27 mouse cellular contexts compared by ENCODE assay signal in the genomic region with DNA sequence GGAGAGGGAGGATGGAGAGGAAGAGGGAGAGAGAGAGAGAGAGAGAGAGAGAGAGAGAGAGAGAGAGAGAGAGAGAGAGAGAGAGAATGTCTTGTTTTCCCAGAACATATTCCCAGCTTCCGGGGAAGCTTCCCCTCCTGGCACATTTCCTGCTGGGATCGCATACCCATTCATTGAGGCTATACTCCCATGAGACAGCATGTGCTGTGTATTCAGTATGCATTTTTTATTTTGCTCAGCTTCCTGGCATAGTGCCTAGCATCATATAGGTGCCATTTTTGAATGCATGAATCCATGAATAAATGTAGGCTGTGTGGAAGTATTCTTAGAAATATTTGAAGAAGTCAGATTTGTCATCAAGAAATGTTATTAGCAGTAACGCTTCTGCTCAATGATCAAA. TPM values are rescaled to one million over a fixed set of nuclear protein-coding genes. Genes with fewer than 3 reads are reported as not detected.
DNase-seq lines count a peak whose midpoint lies in the region; ATAC-seq and TF ChIP-seq lines count a peak whose summit lies in the region.
"Had no signal": no experiment of that assay in that cellular context is flagged by ENCODE, and none has a peak within 500 bp of the region (broad histone marks: within the 10 kb centered on the region; RNA-seq: fewer than 3 reads in every experiment).

No protein-coding gene starts in this region.

- H3K9ac ChIP-seq in embryonic facial prominence, embryonic 14.5 days (ENCODE audit: low read depth, low read length): no peak overlapping the region
- no peak overlapping the region for H3K9ac ChIP-seq in forebrain, postnatal 0 days
- no peak overlapping the region for H3K9ac ChIP-seq in forebrain, embryonic 13.5 days
- H3K9ac ChIP-seq in midbrain, embryonic 14.5 days (replicated peaks; ENCODE audit: low read length): no peak overlapping the region
- no peak overlapping the region for H3K9ac ChIP-seq in kidney, embryonic 15.5 days
- H3K9ac ChIP-seq: embryonic facial prominence, embryonic 15.5 days; hindbrain, embryonic 12.5 days; intestine, embryonic 15.5 days had no signal

- no peak for ATAC-seq in embryonic facial prominence, embryonic 14.5 days (ENCODE audit: low read depth)
- no peak for ATAC-seq in forebrain, postnatal 0 days
- no peak for ATAC-seq in forebrain, embryonic 13.5 days
- ATAC-seq in midbrain, embryonic 14.5 days (ENCODE audit: low FRiP score, low TSS enrichment): no peak
- no peak for ATAC-seq in kidney, embryonic 15.5 days (replicated peaks; ENCODE audit: low FRiP score)
- ATAC-seq: CD4-positive, CD25-positive, alpha-beta regulatory T cell, adult 4 months; intestine, embryonic 15.5 days had no signal

- peak; percentile 5 for DNase-seq in embryonic facial prominence, embryonic 14.5 days (ENCODE audit: low spot score)
- no peak for DNase-seq in embryonic facial prominence, embryonic 10.5 days (ENCODE audit: low spot score)
- peak; percentile 42 for DNase-seq in forebrain, postnatal 0 days
- DNase-seq in midbrain, embryonic 14.5 days: peak; percentile 19
- DNase-seq in midbrain, embryonic 10.5 days (ENCODE audit: low spot score): no peak
- DNase-seq: adrenal gland, postnatal 10 days; B cell, adult 2 months; cerebellum, adult 18-20 months; cerebellum, adult 9-11 months; cerebellum, postnatal 36 days; gastrocnemius, postnatal 10 days; heart, adult 18-20 months; heart, postnatal 10 days; heart, postnatal 4 days; kidney, adult 18-20 months had no signal

- no peak overlapping the region for H3K4me2 ChIP-seq in embryonic facial prominence, embryonic 14.5 days (ENCODE audit: low read depth, low read length)
- no peak overlapping the region for H3K4me2 ChIP-seq in forebrain, postnatal 0 days (ENCODE audit: low read depth)
- no peak overlapping the region for H3K4me2 ChIP-seq in forebrain, embryonic 13.5 days
- H3K4me2 ChIP-seq in midbrain, embryonic 14.5 days (ENCODE audit: low read length): no peak overlapping the region
- H3K4me2 ChIP-seq in kidney, embryonic 15.5 days: no peak overlapping the region
- H3K4me2 ChIP-seq: embryonic facial prominence, embryonic 15.5 days; hindbrain, embryonic 12.5 days; intestine, embryonic 15.5 days had no signal

- WGBS in embryonic facial prominence, embryonic 14.5 days: 70% methylated on average over 3 of the region's 3 CpGs
- WGBS in embryonic facial prominence, embryonic 10.5 days: 76% methylated on average over 3 of the region's 3 CpGs
- WGBS in forebrain, postnatal 0 days: 50% methylated on average over 3 of the region's 3 CpGs
- 83% methylated on average over 3 of the region's 3 CpGs for WGBS in forebrain, embryonic 13.5 days
- WGBS in midbrain, embryonic 14.5 days: 79% methylated on average over 3 of the region's 3 CpGs
- 94% methylated on average over 3 of the region's 3 CpGs for WGBS in midbrain, embryonic 10.5 days
- 87% methylated on average over 3 of the region's 3 CpGs for WGBS in kidney, embryonic 15.5 days

- no peaks in the 10 kb centered on the region for H3K27me3 ChIP-seq in embryonic facial prominence, embryonic 14.5 days (replicated peaks; ENCODE audit: control insufficient read depth, insufficient read depth, low read length)
- H3K27me3 ChIP-seq in embryonic facial prominence, embryonic 10.5 days (replicated peaks; ENCODE audit: low read depth, poor library complexity, severe bottlenecking): no peaks in the 10 kb centered on the region
- H3K27me3 ChIP-seq in forebrain, postnatal 0 days (ENCODE audit: insufficient read depth, low read length): no peaks in the 10 kb centered on the region
- no peaks in the 10 kb centered on the region for H3K27me3 ChIP-seq in forebrain, embryonic 13.5 days
- no peaks in the 10 kb centered on the region for H3K27me3 ChIP-seq in midbrain, embryonic 14.5 days (ENCODE audit: control insufficient read depth, insufficient read depth, low read length)
- no peaks in the 10 kb centered on the region for H3K27me3 ChIP-seq in midbrain, embryonic 10.5 days (ENCODE audit: low read depth, poor library complexity, severe bottlenecking)
- H3K27me3 ChIP-seq in kidney, embryonic 15.5 days: no peaks in the 10 kb centered on the region
- H3K27me3 ChIP-seq: embryonic facial prominence, embryonic 15.5 days; hindbrain, embryonic 12.5 days; intestine, embryonic 15.5 days had no signal

- H3K4me1 ChIP-seq in embryonic facial prominence, embryonic 14.5 days (ENCODE audit: control insufficient read depth, insufficient read depth, low read length): no peaks in the 10 kb centered on the region
- H3K4me1 ChIP-seq in embryonic facial prominence, embryonic 10.5 days: no peaks in the 10 kb centered on the region
- no peaks in the 10 kb centered on the region for H3K4me1 ChIP-seq in forebrain, postnatal 0 days (ENCODE audit: insufficient read depth)
- H3K4me1 ChIP-seq in forebrain, embryonic 13.5 days: no peaks in the 10 kb centered on the region
- no peaks in the 10 kb centered on the region for H3K4me1 ChIP-seq in midbrain, embryonic 14.5 days (ENCODE audit: control insufficient read depth, insufficient read depth, low read length)
- no peaks in the 10 kb centered on the region for H3K4me1 ChIP-seq in midbrain, embryonic 10.5 days
- H3K4me1 ChIP-seq in kidney, embryonic 15.5 days: no peaks in the 10 kb centered on the region
- H3K4me1 ChIP-seq: embryonic facial prominence, embryonic 15.5 days; heart, embryonic 10.5 days; hindbrain, embryonic 12.5 days; intestine, embryonic 15.5 days had no signal

- H3K9me3 ChIP-seq in embryonic facial prominence, embryonic 14.5 days (ENCODE audit: control insufficient read depth, low read length): no peaks in the 10 kb centered on the region
- no peaks in the 10 kb centered on the region for H3K9me3 ChIP-seq in embryonic facial prominence, embryonic 10.5 days
- no peaks in the 10 kb centered on the region for H3K9me3 ChIP-seq in forebrain, postnatal 0 days (ENCODE audit: low read length)
- H3K9me3 ChIP-seq in forebrain, embryonic 13.5 days (replicated peaks): no peaks in the 10 kb centered on the region
- no peaks in the 10 kb centered on the region for H3K9me3 ChIP-seq in midbrain, embryonic 14.5 days (ENCODE audit: control insufficient read depth, low read length)
- H3K9me3 ChIP-seq in midbrain, embryonic 10.5 days (replicated peaks): no peaks in the 10 kb centered on the region
- no peaks in the 10 kb centered on the region for H3K9me3 ChIP-seq in kidney, embryonic 15.5 days (replicated peaks)
- H3K9me3 ChIP-seq: embryonic facial prominence, embryonic 15.5 days; G1E; heart, embryonic 10.5 days; hindbrain, embryonic 12.5 days; intestine, embryonic 15.5 days had no signal

- H3K27ac ChIP-seq in embryonic facial prominence, embryonic 14.5 days (replicated peaks; ENCODE audit: low read depth, low read length): no peak overlapping the region
- no peak overlapping the region for H3K27ac ChIP-seq in embryonic facial prominence, embryonic 10.5 days (replicated peaks)
- H3K27ac ChIP-seq in forebrain, postnatal 0 days (ENCODE audit: low read depth, low read length): no peak overlapping the region
- H3K27ac ChIP-seq in forebrain, embryonic 13.5 days: no peak overlapping the region
- H3K27ac ChIP-seq in midbrain, embryonic 14.5 days (replicated peaks; ENCODE audit: low read depth, low read length): no peak overlapping the region
- H3K27ac ChIP-seq in midbrain, embryonic 10.5 days (replicated peaks): no peak overlapping the region
- no peak overlapping the region for H3K27ac ChIP-seq in kidney, embryonic 15.5 days
- H3K27ac ChIP-seq: embryonic facial prominence, embryonic 15.5 days; heart, embryonic 10.5 days; hindbrain, embryonic 12.5 days; intestine, embryonic 15.5 days had no signal

- H3K4me3 ChIP-seq in embryonic facial prominence, embryonic 14.5 days (ENCODE audit: low read depth, low read length): no peak overlapping the region
- no peak overlapping the region for H3K4me3 ChIP-seq in embryonic facial prominence, embryonic 10.5 days
- H3K4me3 ChIP-seq in forebrain, postnatal 0 days (ENCODE audit: low read depth, low read length): no peak overlapping the region
- no peak overlapping the region for H3K4me3 ChIP-seq in forebrain, embryonic 13.5 days
- H3K4me3 ChIP-seq in midbrain, embryonic 14.5 days (replicated peaks; ENCODE audit: low read depth, low read length): no peak overlapping the region
- no peak overlapping the region for H3K4me3 ChIP-seq in midbrain, embryonic 10.5 days
- no peak overlapping the region for H3K4me3 ChIP-seq in kidney, embryonic 15.5 days (replicated peaks)
- H3K4me3 ChIP-seq: embryonic facial prominence, embryonic 15.5 days; erythroblast, embryonic 14.5 days; heart, embryonic 10.5 days; hindbrain, embryonic 12.5 days; intestine, embryonic 15.5 days had no signal

- no peaks in the 10 kb centered on the region for H3K36me3 ChIP-seq in embryonic facial prominence, embryonic 14.5 days (ENCODE audit: control insufficient read depth, insufficient read depth, low read length)
- no peaks in the 10 kb centered on the region for H3K36me3 ChIP-seq in embryonic facial prominence, embryonic 10.5 days (replicated peaks)
- no peaks in the 10 kb centered on the region for H3K36me3 ChIP-seq in forebrain, postnatal 0 days (ENCODE audit: insufficient read depth)
- H3K36me3 ChIP-seq in forebrain, embryonic 13.5 days (ENCODE audit: poor library complexity, severe bottlenecking): no peaks in the 10 kb centered on the region
- H3K36me3 ChIP-seq in midbrain, embryonic 14.5 days (ENCODE audit: control insufficient read depth, insufficient read depth, low read length): no peaks in the 10 kb centered on the region
- H3K36me3 ChIP-seq in midbrain, embryonic 10.5 days: no peaks in the 10 kb centered on the region
- H3K36me3 ChIP-seq in kidney, embryonic 15.5 days: no peaks in the 10 kb centered on the region
- H3K36me3 ChIP-seq: embryonic facial prominence, embryonic 15.5 days; G1E; heart, embryonic 10.5 days; hindbrain, embryonic 12.5 days; intestine, embryonic 15.5 days had no signal

- TF ChIP-seq CTCF in forebrain, postnatal 0 days (IDR thresholded peaks at IDR 0.05; ENCODE audit: low read depth): no peak

RNA-seq across cellular contexts. Expression of a gene that starts 31.7 kb away (rescaled TPM):
- polyA plus RNA-seq in embryonic facial prominence, embryonic 14.5 days (2014; fragmentation: Nextera tagmentation; extraction: Ambion mirVana): not detected in 2 replicates
- polyA plus RNA-seq in embryonic facial prominence, embryonic 10.5 days (2016; fragmentation: Nextera tagmentation; extraction: Ambion mirVana): not detected in 2 replicates
- total RNA-seq in forebrain, postnatal 0 days (2014; rRNA removed): not detected in 2 replicates
- polyA plus RNA-seq in forebrain, postnatal 0 days (2015; fragmentation: Nextera tagmentation; extraction: Ambion mirVana): not detected in 2 replicates
- not detected in 2 replicates for polyA plus RNA-seq in forebrain, embryonic 13.5 days (2015; fragmentation: Nextera tagmentation; extraction: Ambion mirVana)
- not detected in 2 replicates for polyA plus RNA-seq in midbrain, embryonic 14.5 days (2014; fragmentation: Nextera tagmentation; extraction: Ambion mirVana)
- not detected in 2 replicates for polyA plus RNA-seq in midbrain, embryonic 10.5 days (2016; fragmentation: Nextera tagmentation; extraction: Ambion mirVana)
- polyA plus RNA-seq in kidney, embryonic 15.5 days (2015; fragmentation: Nextera tagmentation; extraction: Ambion mirVana): not detected in 2 replicates
- total RNA-seq: adrenal gland, postnatal 10 days; adrenal gland, postnatal 4 days; gastrocnemius, postnatal 10 days; gastrocnemius, postnatal 4 days; heart, adult 18-20 months; heart, postnatal 10 days; heart, postnatal 4 days had no signal
- polyA plus RNA-seq: CD4-positive, CD25-positive, alpha-beta regulatory T cell, adult 4 months; embryonic facial prominence, embryonic 15.5 days; erythroblast, embryonic 14.5 days; G1E; heart, embryonic 10.5 days; heart, embryonic 14.5 days; hindbrain, embryonic 12.5 days; intestine, embryonic 15.5 days had no signal

Comparison
In these comparisons a context has a peak if more than half of its experiments do, and no peak if none do; other contexts are left out.
1. DNase-seq: peak in embryonic facial prominence, embryonic 14.5 days (single experiment), forebrain, postnatal 0 days (single experiment) and midbrain, embryonic 14.5 days (single experiment); none in embryonic facial prominence, embryonic 10.5 days (single experiment) and midbrain, embryonic 10.5 days (single experiment).